ENCODE assay signal across 7 mouse cellular contexts in the genomic region with DNA sequence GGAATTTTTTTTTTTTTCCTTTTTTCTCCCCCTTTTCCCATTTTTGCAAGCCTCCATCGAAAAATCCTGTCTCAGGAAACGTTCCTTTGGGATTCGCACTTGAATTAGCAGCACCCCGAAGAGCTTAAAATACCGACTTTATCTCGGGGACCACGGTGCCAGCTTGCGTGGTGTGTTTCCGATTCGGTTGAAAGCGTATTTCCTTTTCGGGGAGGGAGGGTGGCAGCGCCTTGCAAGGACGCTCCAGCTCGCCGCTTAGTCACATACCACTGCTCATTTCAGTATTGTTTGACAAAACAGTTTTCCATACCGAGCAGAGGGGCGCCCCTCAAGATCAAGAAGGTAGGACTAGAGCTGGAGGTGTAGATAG. TPM values are rescaled to one million over a fixed set of nuclear protein-coding genes. Genes with fewer than 3 reads are reported as not detected.
DNase-seq lines count a peak whose midpoint lies in the region; ATAC-seq and TF ChIP-seq lines count a peak whose summit lies in the region.

No protein-coding gene starts in this region.

- H3K4me1 ChIP-seq in bone marrow, adult 2 months (ENCODE audit: control insufficient read depth, insufficient read depth, low read length): peaks cover 5% of the 10 kb centered on the region
- H3K4me1 ChIP-seq in hindbrain, embryonic 12.5 days: peaks cover 33% of the 10 kb centered on the region

- H3K4me2 ChIP-seq in hindbrain, embryonic 12.5 days (replicated peaks): peak overlapping the region; percentile 67

- H3K4me3 ChIP-seq in bone marrow, adult 2 months (replicated peaks; ENCODE audit: control insufficient read depth, low read depth, low read length): peak overlapping the region; percentile 86
- H3K4me3 ChIP-seq in hindbrain, embryonic 12.5 days: peak overlapping the region; percentile 99
- H3K4me3 ChIP-seq in macrophage (ENCODE audit: inconsistent target): peak overlapping the region; percentile 70

- intact Hi-C loops in left cerebral cortex, postnatal 10 days (cut with DNase I): loop anchor here (5.0 kb wide), 1 partner anchor 45 kb away; no protein-coding TSS in a partner anchor

- peaks cover 56% of the 10 kb centered on the region for H3K79me2 ChIP-seq in macrophage (ENCODE audit: inconsistent target)

- no peaks in the 10 kb centered on the region for H3K9me3 ChIP-seq in hindbrain, embryonic 12.5 days (replicated peaks)

- peak; percentile 75 for DNase-seq in MEL-GATA-1-ER (ENCODE audit: extremely low read depth, low read depth)
- peak; percentile 46 to 50 for DNase-seq in left cerebral cortex, postnatal 10 days (ENCODE audit: extremely low spot score in 1 of 2, low spot score in 2 of 2)
- DNase-seq in spleen, postnatal 10 days (ENCODE audit: low spot score in 2 of 2): peak; percentile 48 to 69

- ATAC-seq in erythroid progenitor cell, adult 5-6 weeks (replicated peaks; ENCODE audit: low FRiP score, poor library complexity, severe bottlenecking): peak; percentile 44; the same call in 1 of the 2 replicates
- no peak for ATAC-seq in hindbrain, embryonic 12.5 days (ENCODE audit: low FRiP score)

- no peak for TF ChIP-seq CTCF in bone marrow, adult 2 months (IDR thresholded peaks at IDR 0.05; ENCODE audit: control insufficient read depth, insufficient read depth, low read length)

- peak overlapping the region; percentile 97 for H3K27ac ChIP-seq in bone marrow, adult 2 months (ENCODE audit: control insufficient read depth, insufficient read depth, low read depth, low read length, poor library complexity)
- peak overlapping the region; percentile 98; the same call in 1 of the 2 replicates for H3K27ac ChIP-seq in hindbrain, embryonic 12.5 days
- peak overlapping the region; percentile 89 for H3K27ac ChIP-seq in macrophage

- H3K27me3 ChIP-seq in hindbrain, embryonic 12.5 days: peaks cover 11% of the 10 kb centered on the region

- H3K9ac ChIP-seq in hindbrain, embryonic 12.5 days: peak overlapping the region; percentile 97

- under 1% methylated on average over 18 of the region's 18 CpGs for WGBS in bone marrow, adult 2 months
- WGBS in hindbrain, embryonic 12.5 days: under 1% methylated on average over 18 of the region's 18 CpGs
- under 1% methylated on average over 18 of the region's 18 CpGs for WGBS in macrophage (ENCODE audit: missing documents)

- no peaks in the 10 kb centered on the region for H3K36me3 ChIP-seq in hindbrain, embryonic 12.5 days
- no peaks in the 10 kb centered on the region for H3K36me3 ChIP-seq in macrophage (ENCODE audit: inconsistent target)

- TF ChIP-seq POLR2A in bone marrow, adult 2 months (IDR thresholded peaks at IDR 0.05; ENCODE audit: borderline replicate concordance, control insufficient read depth, low read depth, low read length): 0 out of 2 replicates have a peak, but pooled peaks have one; percentile 7

RNA-seq across cellular contexts. Expression of a gene that starts 1.2 kb away (rescaled TPM):
- polyA plus RNA-seq in bone marrow, adult 2 months (2011; ENCODE audit: insufficient read depth, insufficient read length, low replicate concordance, missing spikeins): 35.7 and 100 TPM in 2 replicates
- 53.7 and 58.7 TPM in 2 replicates for total RNA-seq in erythroid progenitor cell, adult 5-6 weeks (2015; ENCODE audit: low replicate concordance)
- total RNA-seq in erythroid progenitor cell, adult 5-6 weeks (2017; ENCODE audit: low replicate concordance): 63.1 and 64.9 TPM in 2 replicates
- 40.1 and 45.9 TPM in 2 replicates for polyA plus RNA-seq in hindbrain, embryonic 12.5 days (2016; fragmentation: Nextera tagmentation; extraction: Ambion mirVana)
- total RNA-seq in left cerebral cortex, postnatal 10 days (2021): 10 to 100 TPM; 58.7 to 64.6 TPM
- 100 to 1,000 TPM in 24 of 26 experiments, 10 to 100 TPM in 2; 72.8 to 323 (median 169) TPM for total RNA-seq in macrophage (2018; cell fraction: chromatin; rRNA removed)
- total RNA-seq in macrophage (2018; cell fraction: cytosol; rRNA removed): 100 to 1,000 TPM in 8 of 26 experiments, 10 to 100 TPM in 18; 72.7 to 112 (median 94.7) TPM
- total RNA-seq in macrophage (2018; cell fraction: nucleus; rRNA removed): 100 to 1,000 TPM in 21 of 26 experiments, 10 to 100 TPM in 5; 70.1 to 212 (median 141) TPM
- polyA plus RNA-seq in macrophage (2018): 62.0 to 93.5 TPM (median 63.5 TPM) in 3 replicates

RNA-seq across cellular contexts. Expression of a gene that starts 2.3 kb away (rescaled TPM):
- 5.3 and 5.9 TPM in 2 replicates for polyA plus RNA-seq in bone marrow, adult 2 months (2011; ENCODE audit: insufficient read depth, insufficient read length, low replicate concordance, missing spikeins)
- 5.0 TPM in 1 of 2 replicates, not detected in the other for total RNA-seq in erythroid progenitor cell, adult 5-6 weeks (2015; ENCODE audit: low replicate concordance)
- 1.3 and 3.9 TPM in 2 replicates for total RNA-seq in erythroid progenitor cell, adult 5-6 weeks (2017; ENCODE audit: low replicate concordance)
- 0.44 and 0.63 TPM in 2 replicates for polyA plus RNA-seq in hindbrain, embryonic 12.5 days (2016; fragmentation: Nextera tagmentation; extraction: Ambion mirVana)
- total RNA-seq in left cerebral cortex, postnatal 10 days (2021): 10 to 100 TPM in 1 of 2 experiments, 1 to 10 TPM in 1; 7.7 to 10.6 TPM
- total RNA-seq in macrophage (2018; cell fraction: chromatin; rRNA removed): 1 to 10 TPM in 10 of 26 experiments, under 1 TPM in 9, not detected in 7; 0.27 to 2.9 (median 1.0) TPM
- under 1 TPM in 2 of 26 experiments, not detected in 24; 0.13 to 0.29 TPM for total RNA-seq in macrophage (2018; cell fraction: cytosol; rRNA removed)
- under 1 TPM in 10 of 26 experiments, not detected in 16; 0.17 to 0.91 (median 0.68) TPM for total RNA-seq in macrophage (2018; cell fraction: nucleus; rRNA removed)
- not detected in 3 replicates for polyA plus RNA-seq in macrophage (2018)

RNA-seq across cellular contexts. Expression of a gene that starts 33.6 kb away (rescaled TPM):
- polyA plus RNA-seq in bone marrow, adult 2 months (2011; ENCODE audit: insufficient read depth, insufficient read length, low replicate concordance, missing spikeins): 2.7 and 6.1 TPM in 2 replicates
- 2.1 TPM in 1 of 2 replicates, not detected in the other for total RNA-seq in erythroid progenitor cell, adult 5-6 weeks (2015; ENCODE audit: low replicate concordance)
- total RNA-seq in erythroid progenitor cell, adult 5-6 weeks (2017; ENCODE audit: low replicate concordance): 13.0 TPM in 1 of 2 replicates, not detected in the other
- polyA plus RNA-seq in hindbrain, embryonic 12.5 days (2016; fragmentation: Nextera tagmentation; extraction: Ambion mirVana): 3.2 and 3.5 TPM in 2 replicates
- 1 to 10 TPM; 2.9 to 4.4 TPM for total RNA-seq in left cerebral cortex, postnatal 10 days (2021)
- 10 to 100 TPM in 25 of 26 experiments, 1 to 10 TPM in 1; 9.8 to 54.7 (median 22.9) TPM for total RNA-seq in macrophage (2018; cell fraction: chromatin; rRNA removed)
- 1 to 10 TPM in 6 of 26 experiments, under 1 TPM in 6, not detected in 14; 0.14 to 2.6 (median 1.0) TPM for total RNA-seq in macrophage (2018; cell fraction: cytosol; rRNA removed)
- total RNA-seq in macrophage (2018; cell fraction: nucleus; rRNA removed): 10 to 100 TPM in 18 of 26 experiments, 1 to 10 TPM in 8; 3.2 to 41.5 (median 15.6) TPM
- 0.93 to 1.7 TPM (median 0.96 TPM) in 3 replicates for polyA plus RNA-seq in macrophage (2018)
